18 mouse cellular contexts compared by ENCODE assay signal in genomic region chr9:27310005-27310404, GRCm38 (mm10). TPM values are rescaled to one million over a fixed set of nuclear protein-coding genes. Genes with fewer than 3 reads are reported as not detected.
DNase-seq lines count a peak whose midpoint lies in the region; ATAC-seq and TF ChIP-seq lines count a peak whose summit lies in the region.
"Had no signal": no experiment of that assay in that cellular context is flagged by ENCODE, and none has a peak within 500 bp of the region (broad histone marks: within the 10 kb centered on the region; RNA-seq: fewer than 3 reads in every experiment).

No protein-coding gene starts in this region.

- DNase-seq in cerebellum, adult 2 months: peak; percentile 45 to 74
- no peak for DNase-seq in cerebellum, adult 11-12 months
- DNase-seq in forebrain, embryonic 14.5 days (ENCODE audit: low spot score): no peak
- DNase-seq in MN1 (ENCODE audit: low spot score): peak; percentile 41
- peak; percentile 40 for DNase-seq in brain, embryonic 14.5 days (ENCODE audit: low read depth)
- DNase-seq in kidney, adult 11 months: no peak
- no peak for DNase-seq in adrenal gland, postnatal 36 days
- DNase-seq: adrenal gland, postnatal 10 days; gastrocnemius, postnatal 36 days; heart, adult 11 months; heart, postnatal 36 days; kidney, postnatal 10 days had no signal

- TF ChIP-seq POLR2A in cerebellum, adult 2 months (IDR thresholded peaks at IDR 0.05; ENCODE audit: borderline replicate concordance, insufficient read depth, low read length): no peak
- TF ChIP-seq POLR2A in brain, embryonic 14.5 days (IDR thresholded peaks at IDR 0.05; ENCODE audit: borderline replicate concordance, extremely low read depth, insufficient read depth, insufficient read length, poor library complexity, severe bottlenecking): no peak

- H3K4me1 ChIP-seq in cerebellum, adult 2 months (ENCODE audit: control insufficient read depth, insufficient read depth, low read length): peaks cover 56% of the 10 kb centered on the region
- H3K4me1 ChIP-seq in forebrain, embryonic 14.5 days (ENCODE audit: control insufficient read depth, insufficient read depth, low read length): peaks cover 35% of the 10 kb centered on the region
- H3K4me1 ChIP-seq in forebrain, embryonic 15.5 days: peaks cover 38% of the 10 kb centered on the region
- H3K4me1 ChIP-seq: embryonic facial prominence, embryonic 12.5 days had no signal

- no peaks in the 10 kb centered on the region for H3K9me3 ChIP-seq in forebrain, embryonic 14.5 days (replicated peaks; ENCODE audit: control insufficient read depth, low read length)
- no peaks in the 10 kb centered on the region for H3K9me3 ChIP-seq in forebrain, embryonic 15.5 days
- H3K9me3 ChIP-seq: embryonic facial prominence, embryonic 12.5 days; forebrain, embryonic 12.5 days; heart, embryonic 13.5 days; hindbrain, embryonic 12.5 days had no signal

- H3K9ac ChIP-seq in forebrain, embryonic 14.5 days (ENCODE audit: low read length): 0 out of 2 replicates have a peak overlapping the region, but pooled peaks have one; percentile 8
- no peak overlapping the region for H3K9ac ChIP-seq in forebrain, embryonic 15.5 days (replicated peaks)
- H3K9ac ChIP-seq: embryonic facial prominence, embryonic 12.5 days; forebrain, embryonic 12.5 days; heart, embryonic 13.5 days; hindbrain, embryonic 12.5 days had no signal

- no peak for ATAC-seq in forebrain, embryonic 14.5 days
- no peak for ATAC-seq in forebrain, embryonic 15.5 days (replicated peaks)
- ATAC-seq: intestine, embryonic 16.5 days had no signal

- WGBS in cerebellum, adult 2 months: 6% methylated on average over 4 of the region's 4 CpGs
- WGBS in forebrain, embryonic 14.5 days: 55% methylated on average over 4 of the region's 4 CpGs
- 60% methylated on average over 4 of the region's 4 CpGs for WGBS in forebrain, embryonic 15.5 days

- H3K36me3 ChIP-seq in forebrain, embryonic 14.5 days (ENCODE audit: control insufficient read depth, insufficient read depth, low read length): peaks cover 11% of the 10 kb centered on the region
- no peaks in the 10 kb centered on the region for H3K36me3 ChIP-seq in forebrain, embryonic 15.5 days
- H3K36me3 ChIP-seq: embryonic facial prominence, embryonic 12.5 days; heart, embryonic 13.5 days had no signal

- H3K4me2 ChIP-seq in forebrain, embryonic 14.5 days (ENCODE audit: low read length): no peak overlapping the region
- H3K4me2 ChIP-seq in forebrain, embryonic 15.5 days (replicated peaks): no peak overlapping the region
- H3K4me2 ChIP-seq: embryonic facial prominence, embryonic 12.5 days; forebrain, embryonic 12.5 days; heart, embryonic 13.5 days; hindbrain, embryonic 12.5 days had no signal

- TF ChIP-seq CTCF in cerebellum, adult 2 months (IDR thresholded peaks at IDR 0.05; ENCODE audit: borderline replicate concordance, insufficient read depth, low read depth, low read length): no peak
- no peak for TF ChIP-seq CTCF in brain, embryonic 14.5 days (IDR thresholded peaks at IDR 0.05; ENCODE audit: borderline replicate concordance, extremely low read depth, insufficient read depth, insufficient read length)

- H3K27me3 ChIP-seq in cerebellum, adult 2 months (ENCODE audit: control insufficient read depth, insufficient read depth, low read length): no peaks in the 10 kb centered on the region
- H3K27me3 ChIP-seq in forebrain, embryonic 14.5 days (replicated peaks; ENCODE audit: control insufficient read depth, insufficient read depth, low read length): no peaks in the 10 kb centered on the region
- no peaks in the 10 kb centered on the region for H3K27me3 ChIP-seq in forebrain, embryonic 15.5 days
- H3K27me3 ChIP-seq: embryonic facial prominence, embryonic 12.5 days; forebrain, embryonic 12.5 days; heart, embryonic 13.5 days; hindbrain, embryonic 12.5 days had no signal

- no peak overlapping the region for H3K4me3 ChIP-seq in cerebellum, adult 2 months (replicated peaks; ENCODE audit: insufficient read depth, low read depth, low read length)
- no peak overlapping the region for H3K4me3 ChIP-seq in forebrain, embryonic 14.5 days (ENCODE audit: low read depth, low read length)
- no peak overlapping the region for H3K4me3 ChIP-seq in forebrain, embryonic 15.5 days
- H3K4me3 ChIP-seq: embryonic facial prominence, embryonic 12.5 days; forebrain, embryonic 12.5 days; heart, embryonic 13.5 days; hindbrain, embryonic 12.5 days had no signal

- H3K27ac ChIP-seq in cerebellum, adult 2 months (ENCODE audit: insufficient read depth, low read length): no peak overlapping the region
- no peak overlapping the region for H3K27ac ChIP-seq in forebrain, embryonic 14.5 days (ENCODE audit: low read depth, low read length)
- no peak overlapping the region for H3K27ac ChIP-seq in forebrain, embryonic 15.5 days (replicated peaks)
- H3K27ac ChIP-seq: embryonic facial prominence, embryonic 12.5 days; forebrain, embryonic 12.5 days; heart, embryonic 13.5 days had no signal

RNA-seq across cellular contexts. Expression of gene Igsf9b, which starts 11.0 kb away (rescaled TPM):
- 25.7 and 31.6 TPM in 2 replicates for polyA plus RNA-seq in cerebellum, adult 2 months (2012; rRNA removed)
- 5.1 and 7.5 TPM in 2 replicates for polyA plus RNA-seq in forebrain, embryonic 14.5 days (2014; fragmentation: Nextera tagmentation; extraction: Ambion mirVana)
- polyA plus RNA-seq in forebrain, embryonic 15.5 days (2015; fragmentation: Nextera tagmentation; extraction: Ambion mirVana): 12.6 and 12.8 TPM in 2 replicates
- polyA plus RNA-seq in brain, embryonic 14.5 days (2012; rRNA removed): 5.9 and 11.6 TPM in 2 replicates
- 1 to 10 TPM; 4.0 to 6.0 TPM for total RNA-seq in adrenal gland, postnatal 36 days (2021)

Comparison
In these comparisons a context has a peak if more than half of its experiments do, and no peak if none do; other contexts are left out.
1. DNase-seq: peak in cerebellum, adult 2 months (2 of 2), MN1 (single experiment) and brain, embryonic 14.5 days (single experiment); none in cerebellum, adult 11-12 months (single experiment), forebrain, embryonic 14.5 days (single experiment), kidney, adult 11 months (single experiment) and adrenal gland, postnatal 36 days (0 of 2).